Mouse (Mus musculus): ENCODE data around the gene Pgd. TPM values are rescaled to one million over a fixed set of nuclear protein-coding genes. Genes with fewer than 3 reads are reported as not detected.

The Pgd gene
- polyA plus RNA-seq, 1 experiment from 2014 or later, result 69.3 TPM

DNA sequence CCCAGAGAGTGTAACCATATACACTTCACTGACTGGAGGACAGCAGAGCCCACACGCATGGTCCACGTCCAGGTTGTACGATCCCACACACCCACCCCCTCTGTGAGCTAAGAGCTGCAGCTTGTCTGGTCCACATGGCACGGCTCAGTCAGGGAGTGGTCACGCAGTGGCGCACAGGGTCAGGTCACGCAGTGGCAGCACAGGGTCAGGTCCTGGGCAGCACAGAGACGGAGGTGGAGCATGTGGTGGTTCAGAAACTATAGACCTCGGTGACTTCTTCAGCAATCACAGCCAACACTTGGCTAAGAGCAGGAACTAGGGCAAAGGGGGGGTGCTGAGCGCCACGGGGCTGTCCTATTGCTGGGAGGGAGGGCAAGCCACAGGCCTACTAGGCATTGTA is 16.3 kb downstream of the Pgd start:
- no peak overlapping the region for H3K4me2 ChIP-seq (replicated peaks; ENCODE audit: low read depth, low read length)
- no peak overlapping the region for H3K9ac ChIP-seq (replicated peaks; ENCODE audit: low read depth, low read length)
- 77% methylated on average over 11 of the region's 11 CpGs for WGBS
- H3K27me3 ChIP-seq (ENCODE audit: control insufficient read depth, insufficient read depth, low read length), result no peaks in the 10 kb centered on the region
- H3K36me3 ChIP-seq (ENCODE audit: control insufficient read depth, insufficient read depth, low read length), result peaks cover 50% of the 10 kb centered on the region
- no peak for ATAC-seq (ENCODE audit: insufficient number of reproducible peaks, insufficient read depth, low FRiP score, low read depth)
- H3K4me3 ChIP-seq (ENCODE audit: low read depth, low read length), result no peak overlapping the region
- peaks cover 5% of the 10 kb centered on the region; the same call in 1 of the 2 replicates for H3K4me1 ChIP-seq (ENCODE audit: control insufficient read depth, insufficient read depth, low read length)
- H3K9me3 ChIP-seq (ENCODE audit: control insufficient read depth, low read depth, low read length), result no peaks in the 10 kb centered on the region
- no peak overlapping the region for H3K27ac ChIP-seq (ENCODE audit: low read length)

DNA sequence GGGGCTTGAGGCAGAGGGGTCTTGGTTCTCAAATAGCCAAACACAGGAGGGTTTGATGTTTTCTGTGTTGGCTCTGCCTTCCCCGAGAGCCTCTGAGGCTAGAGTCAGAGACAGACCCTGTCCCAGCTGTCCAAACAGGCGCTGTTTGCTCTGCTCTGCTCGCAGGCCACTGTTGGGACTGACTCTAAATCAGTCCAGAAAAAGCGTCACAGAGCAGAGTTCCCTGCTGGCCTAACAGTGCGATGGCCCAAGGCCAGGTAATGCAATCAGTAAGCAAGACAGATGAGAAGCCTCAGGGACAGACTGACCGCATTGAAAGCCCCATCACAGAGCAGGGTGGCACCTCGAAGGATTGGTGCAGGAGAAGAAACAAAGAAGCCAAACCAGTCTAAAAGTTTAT is 17.0 kb downstream of the Pgd start:
- H3K4me3 ChIP-seq (ENCODE audit: low read depth, low read length), result no peak overlapping the region
- no peaks in the 10 kb centered on the region for H3K9me3 ChIP-seq (ENCODE audit: control insufficient read depth, low read depth, low read length)
- no peaks in the 10 kb centered on the region for H3K27me3 ChIP-seq (ENCODE audit: control insufficient read depth, insufficient read depth, low read length)
- no peak overlapping the region for H3K27ac ChIP-seq (ENCODE audit: low read length)
- ATAC-seq (ENCODE audit: insufficient number of reproducible peaks, insufficient read depth, low FRiP score, low read depth), result no peak
- H3K4me1 ChIP-seq (ENCODE audit: control insufficient read depth, insufficient read depth, low read length), result peaks cover 5% of the 10 kb centered on the region; the same call in 1 of the 2 replicates
- WGBS, result 69% methylated on average over 7 of the region's 7 CpGs
- H3K4me2 ChIP-seq (replicated peaks; ENCODE audit: low read depth, low read length), result no peak overlapping the region
- no peak overlapping the region for H3K9ac ChIP-seq (replicated peaks; ENCODE audit: low read depth, low read length)
- H3K36me3 ChIP-seq (ENCODE audit: control insufficient read depth, insufficient read depth, low read length), result peaks cover 43% of the 10 kb centered on the region

- 81% methylated on average over 9 of the region's 9 CpGs for WGBS
- ATAC-seq (ENCODE audit: insufficient number of reproducible peaks, insufficient read depth, low FRiP score, low read depth), result no peak
- H3K4me3 ChIP-seq (ENCODE audit: low read depth, low read length), result no peak overlapping the region
- H3K4me1 ChIP-seq (ENCODE audit: control insufficient read depth, insufficient read depth, low read length), result peaks cover 5% of the 10 kb centered on the region; the same call in 1 of the 2 replicates
- no peaks in the 10 kb centered on the region for H3K27me3 ChIP-seq (ENCODE audit: control insufficient read depth, insufficient read depth, low read length)
- no peak overlapping the region for H3K9ac ChIP-seq (replicated peaks; ENCODE audit: low read depth, low read length)
- H3K36me3 ChIP-seq (ENCODE audit: control insufficient read depth, insufficient read depth, low read length), result peaks cover 39% of the 10 kb centered on the region
- no peak overlapping the region for H3K27ac ChIP-seq (ENCODE audit: low read length)
- no peak overlapping the region for H3K4me2 ChIP-seq (replicated peaks; ENCODE audit: low read depth, low read length)
- no peaks in the 10 kb centered on the region for H3K9me3 ChIP-seq (ENCODE audit: control insufficient read depth, low read depth, low read length)
Measured at GRCm38 (mm10) chr4:149149196-149149595, 17.4 kb downstream of the Pgd start.

GRCm38 (mm10) chr4:149148084-149148483 is 18.5 kb downstream of the Pgd start:
- H3K27me3 ChIP-seq (ENCODE audit: control insufficient read depth, insufficient read depth, low read length), result no peaks in the 10 kb centered on the region
- H3K4me1 ChIP-seq (ENCODE audit: control insufficient read depth, insufficient read depth, low read length), result peaks cover 5% of the 10 kb centered on the region; the same call in 1 of the 2 replicates
- no peak overlapping the region for H3K9ac ChIP-seq (replicated peaks; ENCODE audit: low read depth, low read length)
- no peak overlapping the region for H3K4me2 ChIP-seq (replicated peaks; ENCODE audit: low read depth, low read length)
- no peak for ATAC-seq (ENCODE audit: insufficient number of reproducible peaks, insufficient read depth, low FRiP score, low read depth)
- H3K9me3 ChIP-seq (ENCODE audit: control insufficient read depth, low read depth, low read length), result no peaks in the 10 kb centered on the region
- 76% methylated on average over 4 of the region's 4 CpGs for WGBS
- H3K4me3 ChIP-seq (ENCODE audit: low read depth, low read length), result no peak overlapping the region
- H3K27ac ChIP-seq (ENCODE audit: low read length), result no peak overlapping the region; the same call in 1 of the 2 replicates
- H3K36me3 ChIP-seq (ENCODE audit: control insufficient read depth, insufficient read depth, low read length), result peaks cover 28% of the 10 kb centered on the region

- H3K4me3 ChIP-seq (ENCODE audit: low read depth, low read length), result no peak overlapping the region
- H3K36me3 ChIP-seq (ENCODE audit: control insufficient read depth, insufficient read depth, low read length), result peaks cover 23% of the 10 kb centered on the region
- no peak overlapping the region for H3K4me2 ChIP-seq (replicated peaks; ENCODE audit: low read depth, low read length)
- H3K27me3 ChIP-seq (ENCODE audit: control insufficient read depth, insufficient read depth, low read length), result no peaks in the 10 kb centered on the region
- no peak overlapping the region for H3K9ac ChIP-seq (replicated peaks; ENCODE audit: low read depth, low read length)
- WGBS, result 74% methylated on average over 7 of the region's 7 CpGs
- peak; percentile 47; the same call in 1 of the 2 replicates for ATAC-seq (ENCODE audit: insufficient number of reproducible peaks, insufficient read depth, low FRiP score, low read depth)
- peaks cover 5% of the 10 kb centered on the region; the same call in 1 of the 2 replicates for H3K4me1 ChIP-seq (ENCODE audit: control insufficient read depth, insufficient read depth, low read length)
- H3K9me3 ChIP-seq (ENCODE audit: control insufficient read depth, low read depth, low read length), result no peaks in the 10 kb centered on the region
- H3K27ac ChIP-seq (ENCODE audit: low read length), result no peak overlapping the region; the same call in 1 of the 2 replicates
Measured at GRCm38 (mm10) chr4:149147528-149147927, 19.0 kb downstream of the Pgd start.

GRCm38 (mm10) chr4:149145151-149145550 is 21.4 kb downstream of the Pgd start:
- H3K27me3 ChIP-seq (ENCODE audit: control insufficient read depth, insufficient read depth, low read length), result no peaks in the 10 kb centered on the region
- H3K9ac ChIP-seq (replicated peaks; ENCODE audit: low read depth, low read length), result no peak overlapping the region
- ATAC-seq (ENCODE audit: insufficient number of reproducible peaks, insufficient read depth, low FRiP score, low read depth), result no peak
- peaks cover 5% of the 10 kb centered on the region; the same call in 1 of the 2 replicates for H3K36me3 ChIP-seq (ENCODE audit: control insufficient read depth, insufficient read depth, low read length)
- 60% methylated on average over 4 of the region's 4 CpGs for WGBS
- H3K4me3 ChIP-seq (ENCODE audit: low read depth, low read length), result no peak overlapping the region
- H3K4me1 ChIP-seq (ENCODE audit: control insufficient read depth, insufficient read depth, low read length), result peaks cover 5% of the 10 kb centered on the region; the same call in 1 of the 2 replicates
- no peak overlapping the region for H3K27ac ChIP-seq (ENCODE audit: low read length)
- no peak overlapping the region for H3K4me2 ChIP-seq (replicated peaks; ENCODE audit: low read depth, low read length)
- H3K9me3 ChIP-seq (ENCODE audit: control insufficient read depth, low read depth, low read length), result no peaks in the 10 kb centered on the region

GRCm38 (mm10) chr4:149144459-149144858 is 22.1 kb downstream of the Pgd start:
- peak; percentile 81 for ATAC-seq (ENCODE audit: insufficient number of reproducible peaks, insufficient read depth, low FRiP score, low read depth)
- 5% methylated on average over 3 of the region's 3 CpGs for WGBS
- Histone ChIP-seq H3K4me2 (replicated peaks; ENCODE audit: low read depth, low read length) (no peak overlapping the region), H3K4me1 (ENCODE audit: control insufficient read depth, insufficient read depth, low read length) (peaks cover 5% of the 10 kb centered on the region; the same call in 1 of the 2 replicates), H3K36me3 (ENCODE audit: control insufficient read depth, insufficient read depth, low read length) (no peaks in the 10 kb centered on the region), H3K9ac (replicated peaks; ENCODE audit: low read depth, low read length) (no peak overlapping the region), H3K4me3 (ENCODE audit: low read depth, low read length) (no peak overlapping the region), H3K27ac (ENCODE audit: low read length) (no peak overlapping the region), H3K27me3 (ENCODE audit: control insufficient read depth, insufficient read depth, low read length) (no peaks in the 10 kb centered on the region), H3K9me3 (ENCODE audit: control insufficient read depth, low read depth, low read length) (no peaks in the 10 kb centered on the region)

DNA sequence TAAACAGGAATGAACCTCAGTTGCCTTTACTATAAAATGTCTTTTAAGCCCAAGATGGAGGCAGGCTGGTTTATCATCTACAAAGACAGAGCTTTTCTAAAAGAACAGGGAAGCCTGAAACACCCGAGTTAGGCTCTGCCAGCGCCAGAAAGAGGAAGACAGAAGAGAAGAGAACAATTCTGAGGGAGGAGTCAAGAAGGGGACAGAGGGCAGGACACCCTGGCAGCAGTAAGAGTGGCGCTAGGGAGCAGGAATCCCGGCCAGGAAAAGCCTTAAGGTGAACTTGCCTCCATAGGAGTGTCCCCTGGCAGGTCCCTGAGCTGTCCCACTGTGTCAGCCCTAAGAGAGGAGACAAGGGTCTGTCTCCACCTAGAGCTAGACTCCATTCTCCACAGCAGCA is 23.0 kb downstream of the Pgd start:
- Histone ChIP-seq H3K9ac (replicated peaks; ENCODE audit: low read depth, low read length) (no peak overlapping the region), H3K4me2 (replicated peaks; ENCODE audit: low read depth, low read length) (no peak overlapping the region), H3K4me1 (ENCODE audit: control insufficient read depth, insufficient read depth, low read length) (peaks cover 5% of the 10 kb centered on the region; the same call in 1 of the 2 replicates), H3K27me3 (ENCODE audit: control insufficient read depth, insufficient read depth, low read length) (no peaks in the 10 kb centered on the region), H3K4me3 (ENCODE audit: low read depth, low read length) (no peak overlapping the region), H3K36me3 (ENCODE audit: control insufficient read depth, insufficient read depth, low read length) (no peaks in the 10 kb centered on the region), H3K27ac (ENCODE audit: low read length) (no peak overlapping the region), H3K9me3 (ENCODE audit: control insufficient read depth, low read depth, low read length) (no peaks in the 10 kb centered on the region)
- 31% methylated on average over 4 of the region's 4 CpGs for WGBS
- no peak for ATAC-seq (ENCODE audit: insufficient number of reproducible peaks, insufficient read depth, low FRiP score, low read depth)

DNA sequence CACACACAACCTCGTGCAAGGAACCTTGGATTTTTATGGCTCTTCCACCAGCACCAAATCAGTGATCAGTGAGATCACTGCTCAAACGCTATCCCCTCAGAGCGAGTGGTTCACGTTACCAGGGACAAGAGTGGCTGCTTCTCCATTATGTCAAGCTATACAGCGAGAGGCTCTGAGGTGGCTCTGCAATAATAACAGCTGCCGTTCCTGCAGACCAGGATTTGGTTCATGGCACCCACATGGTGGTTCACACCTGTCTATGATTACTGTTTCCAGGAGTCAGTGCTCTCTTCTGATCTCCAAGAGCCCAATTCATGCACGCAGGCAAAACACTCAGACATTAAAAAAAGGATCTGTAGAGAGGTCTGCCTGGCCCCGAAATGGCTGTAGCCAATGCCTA is 28.1 kb downstream of the Pgd start:
- H3K4me3 ChIP-seq (ENCODE audit: low read depth, low read length), result no peak overlapping the region
- 79% methylated on average over 8 of the region's 8 CpGs for WGBS

More for the DNA sequence above, 28.1 kb downstream of the Pgd start:
- Histone ChIP-seq H3K36me3 (ENCODE audit: control insufficient read depth, insufficient read depth, low read length) (no peaks in the 10 kb centered on the region), H3K4me1 (ENCODE audit: control insufficient read depth, insufficient read depth, low read length) (0 out of 2 replicates have a peak, but pooled peaks cover 3% of the 10 kb centered on the region), H3K9ac (replicated peaks; ENCODE audit: low read depth, low read length) (no peak overlapping the region), H3K27me3 (ENCODE audit: control insufficient read depth, insufficient read depth, low read length) (no peaks in the 10 kb centered on the region), H3K4me2 (replicated peaks; ENCODE audit: low read depth, low read length) (no peak overlapping the region), H3K27ac (ENCODE audit: low read length) (no peak overlapping the region), H3K9me3 (ENCODE audit: control insufficient read depth, low read depth, low read length) (no peaks in the 10 kb centered on the region)
- ATAC-seq (ENCODE audit: insufficient number of reproducible peaks, insufficient read depth, low FRiP score, low read depth), result no peak
